Mouse (Mus musculus): ENCODE measurements at regions not wholly inside any gene's neighbourhood (a gene's known extent, or its start where the extent isn't known, plus 50 kb on each side); places are given as distances from the start of the nearest gene placed in this dataset.

- H3K4me1 ChIP-seq (ENCODE audit: control insufficient read depth in 1 of 2, insufficient read depth in 2 of 2) = no peaks in the 10 kb centered on the region
- H3K4me2 ChIP-seq (ENCODE audit: insufficient read depth, low read depth, poor library complexity, severe bottlenecking) = no peak overlapping the region
- no peak overlapping the region for H3K27ac ChIP-seq (ENCODE audit: insufficient read depth, low read depth)
- no peak overlapping the region for H3K4me3 ChIP-seq (replicated peaks in 1 of 3; ENCODE audit: low read depth in 2 of 3, low read length in 2 of 3, poor library complexity in 1 of 3)
- in situ Hi-C loops (cut with MboI; ENCODE audit: low pct_ligation_motif_present, low pct_unique_long_range_greater_than_20kb, low sequenced_read_pairs) = no loop called here
- no peaks in the 10 kb centered on the region for H3K36me3 ChIP-seq (replicated peaks in 1 of 2; ENCODE audit: control insufficient read depth in 1 of 2, insufficient read depth in 1 of 2, low read length in 1 of 2)
- no peak for TF ChIP-seq TCF12 (IDR thresholded peaks at IDR 0.05; ENCODE audit: low read depth, low read length)
- TF ChIP-seq MEF2A (IDR thresholded peaks at IDR 0.05; ENCODE audit: borderline replicate concordance, low read depth, low read length) = no peak
- TF ChIP-seq HCFC1 (IDR thresholded peaks at IDR 0.05; ENCODE audit: low read depth, low read length) = no peak
- dilution Hi-C loops (cut with MboI; ENCODE audit: extremely low pct_ligation_motif_present, extremely low pct_unique_long_range_greater_than_20kb, low sequenced_read_pairs) = no loop called here
- no peaks in the 10 kb centered on the region for H3K9me3 ChIP-seq (replicated peaks; ENCODE audit: low read length)
- no peak for DNase-seq (ENCODE audit: extremely low read depth)
- H3K27me3 ChIP-seq (replicated peaks) = no peaks in the 10 kb centered on the region
- H3K9ac ChIP-seq (ENCODE audit: insufficient read depth, low read depth) = no peak overlapping the region
- H3K79me2 ChIP-seq (replicated peaks; ENCODE audit: control insufficient read depth, extremely low read depth, insufficient read depth, poor library complexity, severe bottlenecking) = no peaks in the 10 kb centered on the region
Observed at GRCm38 (mm10) chr15:62616042-62616441, 1228.9 kb downstream of the Gsdmc2 start.

GRCm38 (mm10) chr15:62596735-62597134 lies 1248.2 kb downstream of the Gsdmc2 start:
- no peaks in the 10 kb centered on the region for H3K4me1 ChIP-seq (ENCODE audit: control insufficient read depth in 1 of 2, insufficient read depth in 2 of 2)
- no peak for DNase-seq (ENCODE audit: extremely low read depth)
- no peak overlapping the region for H3K4me2 ChIP-seq (ENCODE audit: insufficient read depth, low read depth, poor library complexity, severe bottlenecking)
- no peak overlapping the region for H3K4me3 ChIP-seq (replicated peaks in 1 of 3; ENCODE audit: low read depth in 2 of 3, low read length in 2 of 3, poor library complexity in 1 of 3)
- in situ Hi-C loops (cut with MboI; ENCODE audit: low pct_ligation_motif_present, low pct_unique_long_range_greater_than_20kb, low sequenced_read_pairs) = no loop called here
- no peak overlapping the region for H3K27ac ChIP-seq (ENCODE audit: insufficient read depth, low read depth)
- no peaks in the 10 kb centered on the region for H3K79me2 ChIP-seq (replicated peaks; ENCODE audit: control insufficient read depth, extremely low read depth, insufficient read depth, poor library complexity, severe bottlenecking)
- TF ChIP-seq CTCF (conservative IDR thresholded peaks at IDR 0.05 in 1 of 2, IDR thresholded peaks at IDR 0.05 in 1 of 2; ENCODE audit: low read depth in 2 of 2, low read length in 2 of 2) (0 out of 4 replicates have a peak, but pooled peaks of 1 of the 2 experiments have one; percentile 9), MAFK (IDR thresholded peaks at IDR 0.05; ENCODE audit: insufficient replicate concordance, low read length) (no peak)
- dilution Hi-C loops (cut with MboI; ENCODE audit: extremely low pct_ligation_motif_present, extremely low pct_unique_long_range_greater_than_20kb, low sequenced_read_pairs) = no loop called here
- H3K9me3 ChIP-seq (replicated peaks; ENCODE audit: low read length) = no peaks in the 10 kb centered on the region
- no peaks in the 10 kb centered on the region for H3K36me3 ChIP-seq (replicated peaks in 1 of 2; ENCODE audit: control insufficient read depth in 1 of 2, insufficient read depth in 1 of 2, low read length in 1 of 2)
- H3K27me3 ChIP-seq (replicated peaks) = no peaks in the 10 kb centered on the region
- H3K9ac ChIP-seq (ENCODE audit: insufficient read depth, low read depth) = no peak overlapping the region

- dilution Hi-C loops (cut with MboI; ENCODE audit: extremely low pct_ligation_motif_present, extremely low pct_unique_long_range_greater_than_20kb, low sequenced_read_pairs) = no loop called here
- TF ChIP-seq MAFK (IDR thresholded peaks at IDR 0.05; ENCODE audit: insufficient replicate concordance, low read length) (no peak), MYC (IDR thresholded peaks at IDR 0.05; ENCODE audit: low read depth, low read length) (no peak)
- Histone ChIP-seq H3K9me3 (replicated peaks; ENCODE audit: low read length) (no peaks in the 10 kb centered on the region), H3K36me3 (replicated peaks in 1 of 2; ENCODE audit: control insufficient read depth in 1 of 2, insufficient read depth in 1 of 2, low read length in 1 of 2) (no peaks in the 10 kb centered on the region), H3K27me3 (replicated peaks) (no peaks in the 10 kb centered on the region), H3K27ac (ENCODE audit: insufficient read depth, low read depth) (no peak overlapping the region), H3K79me2 (replicated peaks; ENCODE audit: control insufficient read depth, extremely low read depth, insufficient read depth, poor library complexity, severe bottlenecking) (no peaks in the 10 kb centered on the region), H3K4me3 (replicated peaks in 1 of 3; ENCODE audit: low read depth in 2 of 3, low read length in 2 of 3, poor library complexity in 1 of 3) (no peak overlapping the region), H3K9ac (ENCODE audit: insufficient read depth, low read depth) (no peak overlapping the region), H3K4me1 (ENCODE audit: control insufficient read depth in 1 of 2, insufficient read depth in 2 of 2) (no peaks in the 10 kb centered on the region), H3K4me2 (ENCODE audit: insufficient read depth, low read depth, poor library complexity, severe bottlenecking) (no peak overlapping the region)
- DNase-seq (ENCODE audit: extremely low read depth) = no peak
- in situ Hi-C loops (cut with MboI; ENCODE audit: low pct_ligation_motif_present, low pct_unique_long_range_greater_than_20kb, low sequenced_read_pairs) = no loop called here
Observed at GRCm38 (mm10) chr15:62588580-62588979, 1256.4 kb downstream of the Gsdmc2 start.

DNA sequence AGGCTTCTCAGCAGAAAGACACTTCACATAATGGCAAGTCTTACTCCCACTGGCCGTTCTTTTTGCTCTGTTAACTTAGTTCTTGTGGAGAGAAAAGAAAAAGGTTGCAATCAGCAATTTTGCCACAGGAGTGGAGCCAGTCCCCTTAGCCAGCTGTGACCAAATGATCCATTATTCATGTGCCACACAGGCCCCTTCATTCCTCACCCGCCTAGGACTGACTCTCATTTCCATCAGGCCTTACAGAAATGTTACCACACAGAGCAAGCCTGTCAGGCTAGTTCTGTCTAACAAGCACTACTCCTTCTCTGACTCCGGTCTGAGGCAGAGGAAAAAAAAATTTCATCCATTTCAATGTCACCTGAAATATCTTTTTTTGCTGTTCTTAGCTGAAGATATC lies 1266.2 kb downstream of the Gsdmc2 start:
- TF ChIP-seq MAFK (IDR thresholded peaks at IDR 0.05; ENCODE audit: insufficient replicate concordance, low read length) (no peak), CHD2 (IDR thresholded peaks at IDR 0.05; ENCODE audit: low read length) (no peak), USF2 (conservative IDR thresholded peaks at IDR 0.05; ENCODE audit: low read depth, low read length) (no peak), JUN (IDR thresholded peaks at IDR 0.05; ENCODE audit: insufficient read depth, low read depth, low read length) (no peak), ETS1 (conservative IDR thresholded peaks at IDR 0.05; ENCODE audit: low read depth, low read length) (no peak), USF1 (IDR thresholded peaks at IDR 0.05; ENCODE audit: low read depth, low read length) (no peak), HCFC1 (IDR thresholded peaks at IDR 0.05; ENCODE audit: low read depth, low read length) (no peak)
- DNase-seq (ENCODE audit: extremely low read depth) = no peak
- no peaks in the 10 kb centered on the region for H3K36me3 ChIP-seq (replicated peaks in 1 of 2; ENCODE audit: control insufficient read depth in 1 of 2, insufficient read depth in 1 of 2, low read length in 1 of 2)
- H3K4me3 ChIP-seq (replicated peaks in 1 of 3; ENCODE audit: low read depth in 2 of 3, low read length in 2 of 3, poor library complexity in 1 of 3) = no peak overlapping the region
- no peak overlapping the region for H3K27ac ChIP-seq (ENCODE audit: insufficient read depth, low read depth)
- H3K9ac ChIP-seq (ENCODE audit: insufficient read depth, low read depth) = no peak overlapping the region
- no peaks in the 10 kb centered on the region for H3K9me3 ChIP-seq (replicated peaks; ENCODE audit: low read length)
- no peaks in the 10 kb centered on the region for H3K79me2 ChIP-seq (replicated peaks; ENCODE audit: control insufficient read depth, extremely low read depth, insufficient read depth, poor library complexity, severe bottlenecking)
- in situ Hi-C loops (cut with MboI; ENCODE audit: low pct_ligation_motif_present, low pct_unique_long_range_greater_than_20kb, low sequenced_read_pairs) (no loop called here), dilution Hi-C loops (cut with MboI; ENCODE audit: extremely low pct_ligation_motif_present, extremely low pct_unique_long_range_greater_than_20kb, low sequenced_read_pairs) (no loop called here)
- H3K4me2 ChIP-seq (ENCODE audit: insufficient read depth, low read depth, poor library complexity, severe bottlenecking) = no peak overlapping the region
- H3K27me3 ChIP-seq (replicated peaks) = no peaks in the 10 kb centered on the region
- H3K4me1 ChIP-seq (ENCODE audit: control insufficient read depth in 1 of 2, insufficient read depth in 2 of 2) = no peaks in the 10 kb centered on the region
